Mouse (Mus musculus) heart, adult 9 months (tissue): ENCODE measurements at regions not wholly inside any gene's neighbourhood (a gene's known extent, or its start where the extent isn't known, plus 50 kb on each side); places are given as distances from the start of the nearest gene placed in this dataset.

Source experiments
- DNase-seq, 2 experiments: peaks; one replicate each; pipeline ENCODE4 v3.0.0; 2022; ENCODE audit warnings: low spot score in 2 of 2

DNA sequence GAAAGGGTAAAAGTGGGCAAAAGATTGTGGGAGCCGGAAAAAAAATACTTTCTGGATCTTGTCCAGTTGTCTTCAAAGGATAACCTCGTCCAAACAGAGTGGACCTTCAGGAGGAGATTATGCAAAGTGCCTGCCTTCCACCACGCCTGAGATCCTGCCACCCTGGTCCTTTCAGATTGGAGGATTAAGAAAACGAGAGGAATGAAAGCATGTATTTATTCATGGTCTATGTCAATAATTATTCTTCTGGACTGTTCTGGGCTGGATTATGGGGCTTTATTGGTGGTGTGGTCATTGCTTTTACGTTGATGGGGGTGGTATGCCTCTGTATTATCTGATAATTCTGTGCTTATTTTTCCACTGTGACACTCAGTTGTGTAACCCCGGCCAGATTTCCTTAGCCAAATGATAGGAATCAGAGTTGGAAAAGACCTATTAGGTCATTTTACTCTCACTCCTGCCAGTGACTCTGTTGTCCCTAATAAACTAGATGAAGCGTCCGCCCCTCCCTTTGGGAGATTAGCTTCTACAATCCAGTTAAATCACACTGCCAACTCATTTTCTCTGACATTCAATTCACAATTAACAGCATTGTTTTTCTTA is 656.3 kb downstream of the Slc22a22 start:
- DNase-seq = no peak

DNA sequence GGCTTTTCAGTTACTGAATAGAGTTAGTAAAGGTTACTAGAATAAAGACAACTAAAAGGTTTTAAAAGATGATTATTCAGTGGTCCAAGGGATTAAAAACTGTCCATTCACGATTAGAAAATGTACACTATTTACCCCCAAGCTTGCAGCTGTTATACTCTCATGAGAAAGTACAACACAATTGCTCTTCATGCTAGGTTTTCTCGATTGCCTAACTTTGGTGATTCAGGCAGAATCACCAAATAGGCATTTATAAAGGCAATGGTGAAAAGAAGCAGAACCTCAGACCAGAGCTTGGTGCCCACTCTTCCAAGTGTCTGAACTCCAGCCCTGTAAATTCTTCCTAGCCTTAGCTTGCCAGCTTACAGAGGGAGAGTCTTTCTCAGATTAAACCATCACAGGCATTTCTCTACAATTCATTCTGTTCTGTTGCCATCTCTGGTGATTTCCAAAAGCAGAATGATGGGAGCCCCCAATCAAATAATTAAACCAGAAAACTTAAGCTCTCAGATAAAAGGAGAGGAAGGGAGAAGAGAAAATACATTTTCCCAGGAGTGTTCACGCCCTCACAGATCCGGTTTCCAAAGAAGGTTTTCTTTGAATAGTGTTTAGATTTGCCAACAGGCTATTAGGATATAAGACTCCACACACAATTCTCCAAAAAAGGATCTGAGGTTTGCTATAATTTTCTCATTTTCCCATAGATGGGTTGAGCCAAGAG is 657.0 kb downstream of the Slc22a22 start:
- DNase-seq = no peak

DNA sequence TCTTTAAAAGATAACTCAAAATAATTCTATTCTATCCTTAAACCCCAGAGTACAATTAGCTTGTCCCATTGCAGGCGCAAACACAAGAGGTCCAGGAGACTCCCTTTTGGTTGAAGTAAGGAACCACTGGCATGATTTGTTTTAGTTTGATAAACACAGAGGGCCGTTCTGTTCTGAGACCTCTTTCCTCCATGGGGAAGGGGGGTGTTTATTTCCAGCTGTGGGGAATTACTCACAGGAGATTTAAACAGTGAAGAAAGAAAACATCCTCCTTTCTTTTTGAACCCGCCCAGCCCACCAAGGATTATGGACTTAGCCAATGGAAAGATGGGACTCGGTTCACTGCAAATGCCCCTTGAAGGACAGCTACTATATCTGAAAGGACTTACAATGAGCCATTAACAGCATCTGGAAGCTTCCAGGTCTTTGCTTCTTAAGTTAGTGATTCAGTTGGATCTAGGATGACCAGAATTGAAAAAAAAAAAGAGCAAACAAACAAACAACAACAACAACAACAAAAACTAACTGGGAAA is 659.2 kb downstream of the Slc22a22 start:
- peak in 1 of 2 experiments; percentile 1 for DNase-seq

DNA sequence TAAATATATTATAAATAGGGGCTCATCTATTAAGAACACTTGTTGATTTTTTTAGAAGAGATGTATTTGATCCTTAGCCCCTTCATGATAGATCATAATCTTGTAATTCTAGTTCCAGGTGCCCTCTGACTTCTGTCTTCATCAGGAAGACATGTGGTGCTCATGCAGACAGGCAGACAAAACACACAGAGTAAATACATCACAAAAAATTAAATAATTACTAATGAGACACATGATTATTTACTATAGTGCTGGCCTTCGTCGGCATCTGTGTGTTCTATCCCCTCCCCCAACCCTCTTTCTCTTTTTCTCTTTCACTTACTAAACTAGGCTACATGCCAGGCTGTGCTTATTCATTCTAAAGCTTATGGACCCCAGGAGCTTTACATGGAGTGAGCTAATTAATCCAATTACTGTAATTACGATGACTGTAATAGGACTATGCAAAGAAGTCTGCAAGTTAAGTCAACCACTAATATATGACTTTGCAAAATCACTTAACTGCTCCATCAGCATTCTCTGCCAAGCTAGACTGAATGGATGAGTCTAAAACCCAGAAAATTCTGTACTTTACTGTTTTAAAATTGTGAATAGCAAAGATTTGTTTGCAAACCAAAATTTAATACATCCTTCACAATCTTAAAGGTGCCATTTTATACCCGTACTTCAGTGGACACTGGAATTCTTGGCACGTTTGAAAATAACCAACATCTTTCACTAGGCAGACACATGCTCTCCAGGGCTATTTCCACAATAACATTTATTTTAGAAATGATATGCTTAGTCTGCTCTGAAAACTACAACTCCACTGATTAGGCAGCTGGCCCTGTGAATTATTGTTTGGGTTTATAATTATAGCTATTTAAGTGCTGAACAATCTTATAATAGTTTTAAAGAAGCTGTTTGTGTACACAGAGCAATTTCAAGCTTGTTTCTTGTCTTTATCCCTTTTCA is 659.9 kb downstream of the Slc22a22 start:
- DNase-seq = no peak

DNA sequence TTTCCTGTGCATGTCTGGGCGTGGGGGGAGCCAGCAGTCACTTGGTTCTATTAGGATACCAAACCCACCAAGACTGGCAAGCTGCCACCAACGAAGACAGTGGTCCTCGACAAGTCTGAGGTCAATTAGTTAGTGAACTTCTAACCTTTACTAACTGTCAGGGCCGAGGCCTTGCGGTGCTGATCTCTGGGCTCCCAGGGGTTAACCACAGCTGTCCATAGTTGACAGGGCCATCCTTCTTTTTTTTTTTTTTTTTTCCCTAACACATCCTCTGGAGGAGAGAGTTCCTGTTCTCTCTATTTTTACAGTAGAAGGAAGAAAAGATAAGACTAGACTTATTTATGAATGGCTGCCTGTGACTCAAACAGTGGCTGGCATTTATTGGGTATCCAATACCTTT is 663.5 kb downstream of the Slc22a22 start:
- DNase-seq = no peak

DNA sequence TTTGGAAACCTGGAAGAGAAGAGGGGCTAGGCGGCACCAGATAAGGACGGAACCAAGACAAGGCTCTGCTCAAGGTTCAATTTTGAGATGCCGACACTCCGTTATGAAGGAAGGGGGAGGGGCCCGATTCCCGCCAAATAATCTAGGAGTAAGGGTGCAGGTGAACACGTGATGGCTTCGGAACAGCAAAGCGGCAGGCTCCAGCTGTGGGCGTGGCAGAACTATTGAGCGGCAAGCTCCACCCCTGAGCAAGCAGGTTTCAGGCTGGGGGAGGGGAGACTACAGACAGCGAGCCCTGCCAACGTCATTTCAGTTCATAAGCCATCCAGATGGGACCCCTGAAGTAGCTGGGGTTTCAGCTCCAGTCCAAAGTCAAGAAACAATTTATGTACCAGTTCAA is 667.3 kb downstream of the Slc22a22 start:
- no peak for DNase-seq

DNA sequence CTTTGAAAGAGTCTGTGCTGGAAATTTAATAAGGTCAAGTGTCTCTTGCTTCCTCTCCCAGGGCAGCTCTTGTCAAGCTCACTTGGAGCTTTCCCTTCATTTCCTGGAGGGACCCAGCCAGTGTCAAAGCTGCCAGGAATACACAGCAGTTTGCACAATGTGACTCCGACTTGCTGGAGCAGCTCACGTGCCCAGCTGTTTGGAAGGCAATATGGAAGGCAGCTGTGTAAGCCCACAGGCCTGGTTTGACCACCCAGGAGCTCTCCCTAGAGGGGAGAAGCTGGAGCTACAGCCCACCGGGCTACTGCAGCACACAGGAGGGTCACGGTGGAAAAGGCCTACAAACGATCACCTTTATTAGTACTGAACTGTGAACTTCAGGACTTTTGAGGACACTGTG is 669.8 kb downstream of the Slc22a22 start:
- DNase-seq = peak; percentile 17 to 21

DNA sequence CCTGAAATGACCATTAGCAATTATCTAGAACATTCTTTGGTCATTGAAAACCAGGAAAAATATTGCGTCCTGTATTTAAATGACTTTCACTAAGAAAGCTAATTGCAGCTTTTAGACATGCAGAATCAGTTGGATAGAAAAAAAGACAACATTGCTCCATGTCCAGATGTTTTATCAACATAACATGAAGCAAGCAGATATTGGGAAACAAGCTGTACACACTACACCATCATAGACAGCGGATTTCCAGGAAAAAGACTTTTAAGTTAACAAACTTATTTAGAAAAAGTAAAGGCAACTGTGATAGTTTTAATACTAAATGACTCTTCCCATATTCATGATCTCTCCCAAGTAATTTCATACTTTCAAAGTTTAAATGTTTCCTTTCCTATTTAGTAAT is 675.5 kb downstream of the Slc22a22 start:
- DNase-seq = no peak

DNA sequence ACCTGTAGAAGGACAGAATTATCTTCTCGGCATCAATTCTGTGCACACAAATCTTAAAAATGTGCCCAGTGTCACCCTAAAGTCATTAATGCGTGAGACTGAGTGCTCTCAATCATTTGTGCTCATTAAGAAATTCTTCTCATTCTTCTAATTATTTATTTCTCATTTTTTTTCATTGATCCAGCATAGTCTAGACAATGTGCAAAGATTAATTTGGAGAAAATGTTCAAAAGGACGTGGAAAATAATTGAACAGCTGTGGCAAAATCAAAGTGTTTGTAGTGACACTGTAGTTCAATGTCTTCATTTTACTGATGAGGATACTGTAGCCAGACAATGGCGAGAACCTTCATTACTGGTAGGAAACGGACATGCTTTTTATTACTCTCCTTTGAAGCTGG is 702.0 kb downstream of the Slc22a22 start:
- DNase-seq = no peak

DNA sequence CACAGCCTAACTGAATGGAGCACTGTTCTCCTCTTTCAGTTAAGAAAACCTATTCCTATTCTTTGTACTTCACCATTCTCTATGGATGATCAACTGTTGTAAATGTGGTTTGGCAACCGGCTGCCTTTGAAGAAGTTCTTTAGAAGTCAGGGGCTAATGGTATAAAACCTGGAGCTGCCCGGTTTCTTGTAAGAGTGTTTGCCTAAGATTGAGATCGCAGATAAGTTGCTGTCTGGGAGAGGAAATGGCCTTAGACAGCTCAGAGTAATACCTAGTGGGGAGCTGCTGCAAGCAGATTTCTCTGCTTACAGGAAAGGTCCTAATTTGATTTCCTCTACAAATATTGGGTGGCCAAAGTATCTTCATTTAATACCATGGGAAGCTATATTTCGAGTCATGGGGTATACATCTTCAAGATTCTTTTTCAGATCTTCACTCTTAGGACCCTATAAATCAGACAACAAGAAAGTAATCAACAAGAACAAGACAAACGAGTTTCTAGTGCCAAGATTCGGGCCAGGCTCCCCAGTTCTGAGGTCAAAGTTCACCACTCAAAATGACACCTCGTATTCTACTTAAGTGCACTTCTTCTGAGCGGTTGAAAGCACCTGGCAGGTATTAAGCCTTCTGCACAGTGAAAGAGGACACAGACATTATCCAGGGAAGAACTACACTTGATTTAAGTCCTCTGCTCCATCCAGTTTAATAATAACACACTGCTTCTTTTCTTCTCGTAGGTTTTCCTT is 702.6 kb downstream of the Slc22a22 start:
- DNase-seq = no peak

DNA sequence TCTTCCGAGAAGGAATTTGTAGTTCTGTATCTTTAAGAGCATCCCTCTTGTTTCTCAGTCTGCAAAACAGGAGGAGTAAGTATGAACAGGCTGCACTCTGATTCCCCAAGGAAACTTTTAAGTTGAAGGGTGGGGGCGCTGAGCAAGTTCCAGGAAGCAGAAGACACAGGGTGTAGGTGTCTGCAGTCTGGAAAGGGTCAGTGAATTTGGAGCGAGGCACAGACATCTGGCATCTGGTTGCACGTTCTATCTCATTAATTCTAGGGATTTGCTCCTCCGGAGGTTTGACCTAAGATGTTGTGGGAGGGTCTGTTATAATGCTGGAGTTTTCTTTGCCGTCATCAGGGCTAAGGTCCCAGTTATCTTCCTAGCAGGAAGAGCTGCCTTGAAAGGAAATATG is 711.1 kb downstream of the Slc22a22 start:
- peak in 1 of 2 experiments; percentile 12 for DNase-seq

DNA sequence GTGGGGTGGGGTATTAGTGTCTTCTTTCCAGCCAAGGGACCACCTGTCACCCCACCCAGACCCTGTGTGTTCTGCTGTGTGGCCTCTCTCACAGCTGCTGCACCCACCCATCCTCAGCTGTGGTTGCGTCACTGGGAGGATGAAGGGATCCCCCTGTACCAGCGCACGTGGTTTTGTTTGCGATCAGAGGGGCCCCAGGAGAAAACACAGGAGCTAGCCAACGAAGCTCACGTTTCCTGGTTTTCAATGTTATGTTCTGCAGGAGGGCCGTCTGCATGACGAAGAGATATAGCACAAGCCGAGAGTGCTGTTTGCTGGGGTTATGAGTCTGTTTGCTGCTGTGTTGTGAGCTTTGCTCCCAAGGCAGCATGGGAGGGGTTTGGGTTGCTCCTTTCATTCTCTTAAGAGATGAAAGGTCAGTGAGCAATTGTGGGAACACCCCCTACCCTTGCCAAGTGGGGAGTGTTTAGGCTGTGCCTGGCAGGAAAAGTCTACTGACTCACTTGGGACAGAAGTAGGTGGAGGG is 712.4 kb downstream of the Slc22a22 start:
- peak; percentile 19 to 39 for DNase-seq

DNA sequence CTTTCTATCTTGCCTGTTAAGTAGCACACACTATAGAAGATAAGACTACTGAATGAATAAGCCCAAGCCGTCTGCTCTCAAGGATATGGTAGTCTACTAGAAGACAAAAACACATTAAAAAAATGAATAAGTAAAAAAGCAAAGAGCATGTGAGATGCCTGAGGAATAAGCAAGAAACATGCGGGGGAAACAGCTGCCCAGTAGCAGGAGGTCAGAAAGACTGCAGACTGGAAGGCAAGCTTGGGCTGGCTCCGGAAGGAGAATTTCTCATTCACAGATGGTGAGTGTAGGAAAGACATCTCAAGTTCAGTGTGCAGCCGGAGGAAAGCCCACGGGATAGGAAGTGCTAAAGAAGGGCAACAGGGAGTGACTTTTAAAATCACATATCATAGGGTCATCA is 713.4 kb downstream of the Slc22a22 start:
- peak in 1 of 2 experiments; percentile 10 for DNase-seq

DNA sequence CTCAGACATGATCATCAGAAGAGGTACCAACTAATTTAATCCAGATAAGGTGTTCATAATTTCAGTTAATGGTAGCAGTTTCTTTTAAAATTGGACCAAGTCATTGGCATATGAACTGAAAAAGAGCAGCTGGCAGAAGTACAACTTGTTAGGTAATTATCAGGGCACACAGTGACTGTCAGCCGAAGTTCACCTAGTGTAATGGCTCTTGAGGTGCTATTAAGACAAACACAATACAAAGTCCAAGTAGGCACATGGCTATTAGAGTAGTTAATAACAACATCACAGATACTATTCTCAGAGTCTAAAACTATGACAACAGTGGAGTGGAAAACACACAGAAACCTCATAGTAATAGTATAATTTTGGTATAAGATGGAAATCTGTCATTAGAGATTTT is 730.7 kb downstream of the Slc22a22 start:
- no peak for DNase-seq

DNA sequence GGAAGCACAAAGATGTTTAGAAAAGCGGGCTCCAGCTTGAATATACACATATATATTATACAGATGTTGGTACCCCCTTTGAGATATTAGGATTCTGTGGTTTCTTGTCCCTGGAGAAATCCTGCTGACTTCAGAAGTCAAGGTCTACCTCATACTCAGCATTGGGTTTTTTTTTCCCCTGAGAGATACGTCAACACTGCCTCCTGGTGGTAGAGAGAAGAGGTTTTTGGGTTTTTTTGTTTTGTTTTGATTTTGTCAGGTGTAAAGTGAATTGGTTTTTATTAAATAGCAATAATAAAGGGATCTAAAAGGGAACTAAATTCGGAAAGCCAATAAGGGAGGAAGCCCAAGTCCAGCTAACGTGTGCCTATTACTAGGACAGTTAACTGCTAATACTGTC is 732.5 kb downstream of the Slc22a22 start:
- no peak for DNase-seq
